Mouse (Mus musculus) E14TG2a.4 (cell line): ENCODE results near the gene Rhof.
A peak's percentile ranks its signal among the peaks of the same experiment; 100 is the strongest.

Experiments
- H3K27me3 ChIP-seq: 2 replicates; pipeline ENCODE4 v1.6.1; 2014; ENCODE audit warnings: low read length, control low read depth; ENCODE audit not compliant: insufficient read depth
- H3K36me3 ChIP-seq: 2 replicates; pipeline ENCODE4 v1.6.1; 2014; ENCODE audit warnings: low read length, control low read depth; ENCODE audit not compliant: insufficient read depth
- H3K4me1 ChIP-seq: replicated peaks from 2 replicates; pipeline ENCODE4 v1.6.1; 2014; ENCODE audit warnings: low read depth, low read length, control low read depth
- H3K4me3 ChIP-seq: replicated peaks from 2 replicates; pipeline ENCODE4 v1.5.1; 2014; ENCODE audit warnings: mild to moderate bottlenecking, low read length
- H3K9me3 ChIP-seq: 2 replicates; pipeline ENCODE4 v1.6.1; 2014; ENCODE audit warnings: low read length, control low read depth
- CTCF ChIP-seq: conservative IDR thresholded peaks from 2 replicates; pipeline ENCODE4 v1.5.1; 2014; ENCODE audit warnings: low read length
- NANOG ChIP-seq: IDR thresholded peaks from 2 replicates; pipeline ENCODE4 v1.6.1; 2014; ENCODE audit warnings: borderline replicate concordance, low read length, mixed read lengths
- POU5F1 ChIP-seq: IDR thresholded peaks from 2 replicates; pipeline ENCODE4 v1.6.1; 2014; ENCODE audit warnings: low read length, borderline replicate concordance

The Rhof gene

DNA sequence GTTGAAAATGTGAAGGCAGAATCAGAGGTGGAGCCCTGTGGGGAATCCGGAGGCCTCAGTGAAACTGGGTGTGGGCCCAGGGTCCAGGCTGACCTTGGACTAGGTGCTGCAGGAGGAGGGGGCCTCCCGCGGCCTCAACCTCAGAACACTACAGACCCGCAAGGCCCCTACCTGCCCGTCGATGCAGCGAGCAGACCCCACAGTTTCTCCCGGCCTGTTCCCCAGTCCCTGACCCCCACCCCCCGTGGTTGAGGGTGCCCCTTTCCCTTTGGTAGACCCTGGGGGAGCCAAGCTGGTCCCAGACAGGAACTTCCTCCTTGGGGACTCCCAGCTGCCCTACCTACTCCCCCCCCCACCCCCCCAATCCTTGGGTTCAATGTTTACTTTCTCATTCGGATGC lies 33.9 kb upstream of the Rhof start:
- Histone ChIP-seq H3K4me1 (peaks cover 80% of the 10 kb centered on the region), H3K36me3 (peaks cover 49% of the 10 kb centered on the region), H3K4me3 (peak overlapping the region; percentile 23; the same call in 1 of the 2 replicates), H3K27me3 (peaks cover 26% of the 10 kb centered on the region), H3K9me3 (no peaks in the 10 kb centered on the region)
- no peak for TF ChIP-seq NANOG
- TF ChIP-seq POU5F1, result no peak
- no peak for TF ChIP-seq CTCF

GRCm38 (mm10) chr5:123162942-123163341 lies 30.4 kb upstream of the Rhof start:
- peaks cover 81% of the 10 kb centered on the region for H3K36me3 ChIP-seq
- H3K9me3 ChIP-seq, result no peaks in the 10 kb centered on the region
- peaks cover 44% of the 10 kb centered on the region for H3K27me3 ChIP-seq
- TF ChIP-seq NANOG (no peak), POU5F1 (no peak)
- H3K4me3 ChIP-seq, result peak overlapping the region; percentile 24; the same call in 1 of the 2 replicates
- peaks cover 80% of the 10 kb centered on the region for H3K4me1 ChIP-seq

GRCm38 (mm10) chr5:123160341-123160740 lies 27.8 kb upstream of the Rhof start:
- H3K27me3 ChIP-seq, result peaks cover 42% of the 10 kb centered on the region
- peaks cover 86% of the 10 kb centered on the region for H3K36me3 ChIP-seq
- H3K4me1 ChIP-seq, result peaks cover 77% of the 10 kb centered on the region
- no peak for TF ChIP-seq POU5F1
- TF ChIP-seq CTCF, result no peak
- no peak for TF ChIP-seq NANOG
- H3K9me3 ChIP-seq, result no peaks in the 10 kb centered on the region
- H3K4me3 ChIP-seq, result peak overlapping the region; percentile 63

DNA sequence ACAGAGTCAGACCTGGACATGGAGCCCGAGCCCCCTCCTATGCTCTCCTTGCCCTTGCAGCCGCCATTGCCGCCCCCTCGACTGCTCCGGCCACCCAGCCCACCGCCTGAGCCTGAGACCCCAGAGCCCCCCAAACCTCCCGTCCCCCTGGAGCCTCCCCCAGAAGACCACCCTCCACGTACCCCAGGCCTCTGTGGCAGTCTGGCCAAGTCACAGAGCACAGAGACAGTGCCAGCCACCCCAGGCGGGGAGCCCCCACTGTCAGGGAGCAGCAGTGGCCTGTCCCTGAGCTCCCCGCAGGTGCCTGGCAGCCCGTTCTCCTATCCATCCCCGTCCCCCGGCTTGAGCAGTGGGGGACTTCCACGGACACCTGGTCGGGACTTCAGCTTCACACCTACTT lies 27.4 kb upstream of the Rhof start:
- TF ChIP-seq NANOG (no peak), POU5F1 (no peak), CTCF (no peak)
- Histone ChIP-seq H3K4me1 (peaks cover 77% of the 10 kb centered on the region), H3K9me3 (no peaks in the 10 kb centered on the region), H3K27me3 (peaks cover 42% of the 10 kb centered on the region), H3K4me3 (peak overlapping the region; percentile 63), H3K36me3 (peaks cover 88% of the 10 kb centered on the region)

- H3K27me3 ChIP-seq, result peaks cover 39% of the 10 kb centered on the region
- no peak for TF ChIP-seq POU5F1
- no peak for TF ChIP-seq CTCF
- no peak for TF ChIP-seq NANOG
- H3K4me3 ChIP-seq, result peak overlapping the region; percentile 63
- peaks cover 80% of the 10 kb centered on the region for H3K4me1 ChIP-seq
- no peaks in the 10 kb centered on the region for H3K9me3 ChIP-seq
- H3K36me3 ChIP-seq, result peaks cover 88% of the 10 kb centered on the region
These were observed 27.0 kb upstream of the Rhof start for GRCm38 (mm10) chr5:123159446-123159845.

- TF ChIP-seq POU5F1 (no peak), NANOG (peak; percentile 99)
- peaks cover 86% of the 10 kb centered on the region for H3K4me1 ChIP-seq
- H3K36me3 ChIP-seq, result peaks cover 87% of the 10 kb centered on the region
- H3K27me3 ChIP-seq, result peaks cover 33% of the 10 kb centered on the region
- peak overlapping the region; percentile 70 for H3K4me3 ChIP-seq
- no peaks in the 10 kb centered on the region for H3K9me3 ChIP-seq
These were observed 25.5 kb upstream of the Rhof start for GRCm38 (mm10) chr5:123157972-123158371.

- peaks cover 85% of the 10 kb centered on the region for H3K4me1 ChIP-seq
- H3K4me3 ChIP-seq, result peak overlapping the region; percentile 70
- no peaks in the 10 kb centered on the region for H3K9me3 ChIP-seq
- peaks cover 85% of the 10 kb centered on the region for H3K36me3 ChIP-seq
- TF ChIP-seq CTCF, result peak; percentile 73
- no peak for TF ChIP-seq POU5F1
- peaks cover 32% of the 10 kb centered on the region for H3K27me3 ChIP-seq
These were observed 24.3 kb upstream of the Rhof start for GRCm38 (mm10) chr5:123156763-123157162.

GRCm38 (mm10) chr5:123155425-123155824 lies 22.9 kb upstream of the Rhof start:
- TF ChIP-seq CTCF (peak; percentile 80), NANOG (no peak), POU5F1 (no peak)
- Histone ChIP-seq H3K4me1 (peaks cover 86% of the 10 kb centered on the region), H3K9me3 (no peaks in the 10 kb centered on the region), H3K27me3 (peaks cover 23% of the 10 kb centered on the region), H3K36me3 (peaks cover 81% of the 10 kb centered on the region), H3K4me3 (no peak overlapping the region)

DNA sequence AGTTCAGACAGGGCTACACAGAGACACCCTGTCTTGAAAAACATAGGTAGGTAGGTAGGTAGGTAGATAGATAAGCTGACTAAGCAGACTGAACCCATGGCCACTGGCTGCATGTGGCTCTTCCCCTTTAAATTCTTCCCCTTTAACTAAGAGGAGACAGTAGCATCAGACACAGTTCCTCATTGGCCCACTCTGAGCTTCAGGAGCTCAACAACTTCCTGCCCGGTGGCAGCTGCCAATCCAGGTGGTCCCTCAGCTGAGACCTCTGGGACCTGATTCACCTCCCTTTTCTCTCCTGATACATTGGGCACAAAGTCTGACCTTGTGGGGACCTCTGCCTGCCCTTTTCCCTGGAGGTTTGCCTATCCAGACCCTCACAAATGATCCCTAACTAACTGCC lies 20.4 kb upstream of the Rhof start:
- Histone ChIP-seq H3K27me3 (peaks cover 5% of the 10 kb centered on the region), H3K4me3 (peak overlapping the region; percentile 17; the same call in 1 of the 2 replicates), H3K4me1 (peaks cover 87% of the 10 kb centered on the region), H3K9me3 (no peaks in the 10 kb centered on the region), H3K36me3 (peaks cover 74% of the 10 kb centered on the region)
- TF ChIP-seq POU5F1 (no peak), NANOG (no peak), CTCF (no peak)

- Histone ChIP-seq H3K27me3 (peaks cover 3% of the 10 kb centered on the region), H3K4me3 (peak overlapping the region; percentile 77), H3K4me1 (peaks cover 88% of the 10 kb centered on the region), H3K9me3 (no peaks in the 10 kb centered on the region), H3K36me3 (peaks cover 75% of the 10 kb centered on the region)
- TF ChIP-seq CTCF (no peak), POU5F1 (no peak), NANOG (no peak)
These were observed 19.3 kb upstream of the Rhof start for GRCm38 (mm10) chr5:123151707-123152362.
